Mouse (Mus musculus): Measurements from ENCODE around the gene Hmgcr. TPM values are rescaled to one million over a fixed set of nuclear protein-coding genes. Genes with fewer than 3 reads are reported as not detected.

Hmgcr gene
- total RNA-seq (2023) = 112 to 139 TPM (median 120 TPM) in 4 replicates

DNA sequence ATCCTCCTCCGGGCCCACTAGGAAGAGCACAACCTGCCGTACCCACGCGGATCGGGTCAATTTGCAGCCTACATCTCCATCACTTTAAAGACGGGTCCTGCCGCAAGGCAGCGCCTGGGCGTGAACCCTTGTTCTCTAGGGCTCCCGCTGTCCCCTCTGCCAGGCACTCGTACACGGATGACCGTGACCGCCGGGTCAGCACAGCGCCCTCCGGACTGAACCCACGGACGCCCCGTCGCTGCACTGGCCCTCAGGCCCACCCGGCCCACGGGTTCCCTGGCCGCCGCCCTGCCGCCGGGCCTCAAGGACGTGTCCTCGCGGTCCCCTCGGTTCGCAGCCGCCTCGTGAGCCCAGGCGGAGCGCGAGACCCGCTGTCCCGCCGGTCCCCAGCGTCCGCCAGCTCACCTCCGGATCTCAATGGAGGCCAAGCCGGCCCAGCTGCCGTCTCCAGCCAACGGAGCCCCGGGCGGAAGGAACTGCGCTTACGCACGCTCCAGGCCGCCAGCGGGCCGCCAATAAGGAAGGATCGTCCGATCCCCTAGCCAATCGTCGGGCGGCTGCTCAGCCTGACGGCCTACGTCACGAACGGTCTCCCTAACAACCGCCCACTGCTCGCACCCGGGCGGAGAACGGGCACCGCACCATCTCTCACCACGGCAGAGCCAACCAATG, at the start of gene Hmgcr:
Gene Hmgcr, minus strand, starts transcription at position 531 of the 672 bp plus-strand sequence.

Other genes starting within 250 kb of the Hmgcr start
- gene Ankdd1b, start 199.7 kb downstream of the Hmgcr start, total RNA-seq (2023) = not detected in 4 replicates
- not detected in 4 replicates for gene Gm17622, start 180.2 kb downstream of the Hmgcr start, total RNA-seq (2023)
- gene Polk, start 128.4 kb downstream of the Hmgcr start, total RNA-seq (2023) = 10.2 to 13.5 TPM (median 13.0 TPM) in 4 replicates
- gene Col4a3bp, start 128.3 kb downstream of the Hmgcr start, total RNA-seq (2023) = 71.9 to 80.3 TPM (median 75.5 TPM) in 4 replicates
- gene Ankrd31, start 77.3 kb upstream of the Hmgcr start, total RNA-seq (2023) = not detected in 4 replicates